Mouse (Mus musculus): Measurements from ENCODE around the gene Gabrg3.

The Gabrg3 gene

DNA sequence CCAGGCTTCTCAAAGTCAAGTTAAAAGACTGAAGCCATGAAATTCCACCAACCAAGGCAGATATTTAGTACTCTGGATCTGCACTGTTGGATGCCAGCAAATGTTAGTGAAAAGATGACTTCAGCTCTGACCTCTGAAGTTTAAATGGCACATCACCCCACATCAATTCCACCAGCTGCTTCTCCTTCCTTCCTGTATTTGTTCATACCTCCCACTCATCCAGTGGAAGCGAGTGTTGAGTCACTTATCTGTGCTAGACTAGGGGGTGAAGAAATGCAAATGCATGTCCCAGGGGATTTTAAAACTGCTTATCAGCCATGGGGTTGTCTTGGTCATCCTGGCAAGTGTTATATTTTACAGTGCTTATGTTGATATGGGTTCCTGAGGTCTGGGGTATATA lies 79.7 kb downstream of the Gabrg3 start:
- DNase-seq: no peak

DNA sequence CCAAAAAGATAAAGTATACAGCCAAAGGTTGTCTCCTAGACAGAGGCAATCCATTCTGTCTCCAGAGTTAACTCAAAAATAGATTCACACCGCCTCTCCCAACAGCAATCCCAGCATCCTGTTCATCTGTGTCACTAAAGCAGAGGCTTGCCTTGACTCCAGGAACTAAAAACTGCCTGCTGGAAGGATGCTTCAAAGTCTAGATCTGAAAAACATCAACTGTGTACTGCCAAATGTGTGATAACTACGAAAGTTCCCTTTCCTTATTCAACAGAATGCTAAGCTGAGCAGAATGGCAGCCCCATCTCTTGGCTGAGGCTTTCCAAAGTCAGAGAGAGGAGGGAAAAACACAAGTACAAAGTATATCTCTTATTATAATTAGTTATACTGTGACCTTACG lies 90.3 kb downstream of the Gabrg3 start:
- DNase-seq: no peak

DNA sequence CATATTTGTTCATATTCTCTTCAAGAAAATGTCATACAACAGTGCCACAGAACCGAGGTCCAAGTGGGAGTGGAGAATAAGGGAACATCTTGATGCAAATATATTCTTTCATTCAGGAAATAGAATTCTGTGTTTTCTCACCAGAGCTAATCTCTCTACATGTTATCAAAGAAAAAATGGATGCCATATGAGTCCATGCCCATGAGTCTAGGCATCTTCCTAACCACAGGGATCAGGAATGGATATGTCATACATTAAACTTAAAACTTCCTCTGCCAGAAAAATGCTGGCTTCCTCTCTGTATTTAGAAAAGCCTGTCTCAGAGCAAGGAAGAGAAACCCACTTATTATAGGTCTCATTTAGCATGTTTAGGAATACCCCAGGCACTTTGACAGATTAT lies 92.9 kb downstream of the Gabrg3 start:
- no peak for DNase-seq

DNA sequence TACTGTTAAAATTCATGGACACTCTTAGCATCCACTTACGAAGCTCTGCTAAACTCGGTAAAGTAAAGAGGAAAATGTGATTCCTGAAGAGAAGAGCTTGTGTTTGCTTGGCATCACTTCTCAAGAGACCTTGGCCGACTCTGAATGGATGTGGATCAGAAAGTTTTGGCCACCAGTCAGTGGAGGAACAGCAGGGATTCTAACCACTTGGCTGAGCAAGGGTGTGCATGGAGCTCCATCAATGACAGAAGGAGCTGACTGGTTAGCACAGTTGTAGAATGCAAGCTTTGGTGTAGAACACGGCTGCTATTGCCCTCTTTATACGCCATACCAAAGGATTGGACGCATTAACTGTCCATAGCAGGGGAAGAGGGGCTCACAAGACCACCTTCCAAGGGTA lies 93.4 kb downstream of the Gabrg3 start:
- DNase-seq: no peak

DNA sequence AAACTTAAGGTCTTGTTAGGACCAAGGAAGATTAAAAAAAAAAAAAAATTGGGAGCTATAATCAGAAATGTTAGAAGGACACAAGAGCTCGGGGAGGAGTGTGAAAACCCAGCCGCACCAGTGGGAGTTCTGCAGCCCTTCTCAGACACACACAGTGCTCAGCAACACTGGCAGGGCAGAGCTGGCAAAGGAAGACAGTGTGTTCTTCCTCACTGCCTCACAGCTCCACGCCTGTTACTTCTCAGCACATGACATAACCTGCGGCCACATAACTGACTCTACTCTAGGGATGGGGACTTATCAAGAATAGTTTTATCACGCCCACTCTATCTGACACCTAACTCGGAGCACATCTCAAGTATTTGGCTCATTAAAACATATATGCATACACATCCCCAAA lies 103.8 kb downstream of the Gabrg3 start:
- DNase-seq: no peak

DNA sequence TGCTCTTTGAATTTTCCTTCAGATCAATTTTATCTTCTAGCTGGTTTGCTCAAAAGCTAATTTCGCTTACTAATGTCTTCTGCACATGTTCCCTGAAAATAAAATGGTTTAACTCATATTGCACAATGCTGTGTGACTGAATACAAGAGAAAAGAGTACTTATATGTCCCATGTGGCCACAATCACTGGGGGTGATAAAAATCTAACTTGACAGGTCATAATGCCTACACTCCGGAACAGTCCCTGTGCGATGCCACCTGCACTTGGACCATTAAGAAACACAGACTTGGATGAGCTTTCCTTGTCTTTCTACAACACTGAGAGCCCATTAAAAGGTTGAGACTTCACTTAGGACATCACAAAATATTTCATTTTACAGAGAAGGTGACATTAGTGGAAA lies 108.1 kb downstream of the Gabrg3 start:
- no peak for DNase-seq

DNA sequence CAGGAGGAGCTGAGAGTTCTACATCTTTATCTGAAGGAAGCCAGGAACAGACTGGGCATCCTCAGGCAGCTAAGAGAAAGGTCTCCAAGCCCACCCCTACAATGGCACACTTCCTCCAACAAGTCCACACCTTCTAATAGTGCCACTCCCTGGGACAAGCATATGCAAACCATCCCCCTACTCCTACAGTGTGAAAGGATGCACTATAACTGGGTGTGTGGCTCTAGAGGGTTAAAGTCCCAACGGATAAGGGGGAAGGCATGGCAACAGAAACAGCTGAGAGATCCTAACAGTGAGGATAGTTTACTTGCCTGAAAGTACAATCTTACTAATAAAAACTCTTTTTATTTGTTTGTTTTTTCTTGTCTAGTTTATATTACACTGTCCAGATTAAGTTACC lies 126.8 kb downstream of the Gabrg3 start:
- no peak for DNase-seq

DNA sequence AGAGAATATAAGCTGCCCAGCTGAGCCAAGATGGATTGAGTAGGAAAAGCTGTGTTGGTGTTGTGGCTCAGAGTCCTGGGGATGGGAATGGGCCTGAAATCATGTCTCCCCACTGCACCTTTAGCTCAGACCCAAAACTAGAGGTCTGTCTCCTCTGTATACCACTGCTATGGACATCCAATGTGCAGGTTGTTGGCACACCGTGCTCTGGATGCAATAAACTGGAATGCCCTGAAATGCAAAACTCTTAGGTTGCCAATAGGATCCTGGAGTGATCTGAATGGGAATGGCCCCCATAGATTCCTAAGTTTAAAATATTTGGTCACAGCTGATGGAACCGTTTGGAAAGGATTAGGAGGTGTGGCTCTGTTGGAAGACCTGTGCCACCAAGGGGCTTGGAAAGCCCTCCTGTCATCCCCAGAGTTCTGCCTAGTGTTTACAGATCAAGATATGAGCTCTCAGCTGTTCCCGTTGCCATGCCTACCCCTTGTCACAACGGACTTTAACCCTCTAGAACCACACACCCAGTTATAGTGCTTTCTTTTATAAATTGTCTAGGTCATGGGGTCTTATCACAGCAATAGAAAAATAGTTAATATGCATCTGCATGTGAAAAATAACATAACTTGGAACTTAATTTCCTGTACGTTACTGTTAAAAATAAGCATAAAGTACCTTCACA lies 128.0 kb downstream of the Gabrg3 start:
- no peak for DNase-seq

DNA sequence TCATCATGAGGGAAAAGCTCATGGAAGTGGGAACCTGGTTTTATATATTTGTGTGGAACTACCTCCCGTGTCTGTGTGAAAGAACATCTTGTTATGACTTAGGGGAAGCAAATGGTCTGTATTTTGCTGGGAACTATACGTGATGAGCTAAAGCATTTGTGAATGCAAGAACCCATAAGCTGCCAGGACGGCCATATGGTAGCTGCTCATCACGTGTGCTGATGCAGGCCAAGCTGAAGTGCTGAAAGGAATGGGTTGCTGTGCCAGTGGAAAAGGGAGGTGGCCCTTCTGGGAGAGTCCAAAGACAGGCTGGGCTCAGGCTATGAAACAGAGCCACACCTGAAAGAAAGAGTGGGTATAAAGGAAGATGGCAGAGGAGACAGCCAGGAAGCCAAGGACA lies 143.0 kb downstream of the Gabrg3 start:
- DNase-seq: no peak

DNA sequence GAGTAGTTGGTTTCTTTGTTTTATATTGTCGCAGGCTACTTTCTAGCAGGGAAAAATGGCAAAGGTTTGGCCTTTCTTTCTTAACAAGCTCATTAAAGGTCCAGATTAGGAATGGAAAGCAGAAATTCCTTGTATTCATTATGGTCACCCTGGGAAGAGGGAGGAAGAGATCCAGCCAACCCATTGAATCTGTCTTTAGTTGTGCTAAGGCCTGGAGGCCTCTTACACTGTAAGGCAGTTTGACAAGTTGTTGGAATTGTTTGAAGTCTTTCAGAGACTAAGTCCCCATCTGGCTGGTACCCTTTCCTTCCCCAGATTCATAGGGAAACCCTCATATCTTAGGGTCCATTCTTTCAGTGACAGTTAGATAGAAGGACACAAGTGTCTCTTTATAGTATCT lies 172.9 kb downstream of the Gabrg3 start:
- no peak for DNase-seq

DNA sequence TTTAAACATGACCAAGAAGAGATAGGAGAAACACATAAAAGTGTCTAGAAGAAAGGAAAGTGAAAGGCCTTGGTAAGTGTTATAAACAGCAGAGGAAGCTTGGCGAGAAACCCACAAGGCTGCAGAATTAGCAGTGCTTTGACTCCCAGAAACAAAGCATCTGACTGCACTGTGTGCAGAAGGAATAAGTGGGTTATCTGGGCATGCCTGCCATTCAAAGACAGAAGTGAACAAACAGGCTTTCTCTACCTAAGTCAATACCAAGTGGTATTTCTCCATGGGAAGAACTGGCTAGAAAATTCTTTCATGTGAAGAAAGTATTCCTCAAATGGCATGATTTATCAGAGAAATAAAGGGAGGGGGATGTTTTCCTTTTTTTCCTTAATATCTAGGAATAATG lies 201.0 kb downstream of the Gabrg3 start:
- no peak for DNase-seq

DNA sequence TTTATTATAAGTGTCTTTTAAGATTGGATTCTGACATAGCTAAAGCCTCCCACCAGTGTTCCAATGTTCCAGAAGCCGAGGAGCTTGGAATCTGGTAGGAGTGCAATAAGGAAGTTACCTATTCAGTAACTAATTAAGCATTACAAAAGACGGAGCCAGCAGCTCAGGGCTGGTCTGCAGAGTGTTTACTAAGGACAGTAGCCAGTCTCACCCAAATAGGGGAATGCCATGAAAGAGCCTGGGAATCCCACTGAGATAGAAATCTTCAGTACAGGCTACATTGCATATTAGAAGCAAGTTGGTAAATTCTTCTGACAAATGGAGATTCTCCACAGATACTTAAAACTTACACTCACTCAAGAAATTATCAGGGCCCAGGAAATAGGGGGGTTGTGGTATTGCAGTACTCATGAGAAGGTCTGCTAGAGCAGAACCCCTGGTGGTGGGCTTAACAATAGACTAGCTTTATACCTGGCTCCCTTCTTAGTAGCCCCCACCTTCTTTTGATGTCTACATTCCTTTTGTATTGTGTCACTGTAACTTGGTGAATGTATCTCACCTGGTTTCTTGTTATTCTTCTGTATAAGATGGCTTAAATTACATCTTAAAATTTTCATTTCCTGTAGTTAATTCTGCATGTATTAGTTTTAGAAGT lies 211.0 kb downstream of the Gabrg3 start:
- peak; percentile 56 for DNase-seq

DNA sequence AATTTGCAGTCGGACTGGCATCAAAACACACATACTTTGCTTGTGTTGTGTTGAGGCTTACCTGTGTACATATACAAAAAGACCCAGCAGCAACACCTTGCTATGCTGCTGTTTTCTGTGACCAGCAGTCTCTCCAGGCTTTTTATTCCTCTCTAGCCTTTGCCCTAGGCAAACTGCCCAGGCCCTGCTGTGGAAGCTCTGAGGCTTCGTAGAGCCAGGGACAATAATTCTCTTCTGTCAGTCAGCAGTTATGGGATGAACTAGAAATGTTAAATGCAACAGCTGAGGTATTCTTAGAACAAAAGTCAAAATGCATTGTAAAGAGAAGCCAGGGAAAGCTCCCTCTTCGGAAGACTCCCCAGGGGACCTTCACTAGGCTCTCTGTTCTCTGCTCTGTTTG lies 220.1 kb downstream of the Gabrg3 start:
- peak; percentile 55 for DNase-seq

DNA sequence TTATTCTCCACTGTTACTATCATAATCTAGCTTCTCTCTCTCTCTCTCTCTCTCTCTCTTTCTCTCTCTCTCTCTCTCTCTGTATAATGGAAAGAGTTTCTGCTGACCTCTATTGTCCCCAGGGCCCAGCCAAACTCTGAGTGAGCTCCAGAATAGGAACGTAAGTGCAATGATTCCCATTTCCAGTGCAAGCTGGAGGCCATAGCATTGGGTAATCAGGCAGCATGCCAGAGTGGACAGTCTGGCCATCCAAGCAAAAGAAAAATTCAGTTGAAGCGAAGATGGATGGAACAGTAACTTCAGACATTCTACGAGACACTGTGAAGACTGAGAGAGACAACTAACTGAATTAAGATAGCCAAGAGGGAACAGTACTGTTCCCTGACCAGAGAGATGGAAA lies 228.8 kb downstream of the Gabrg3 start:
- DNase-seq: no peak

DNA sequence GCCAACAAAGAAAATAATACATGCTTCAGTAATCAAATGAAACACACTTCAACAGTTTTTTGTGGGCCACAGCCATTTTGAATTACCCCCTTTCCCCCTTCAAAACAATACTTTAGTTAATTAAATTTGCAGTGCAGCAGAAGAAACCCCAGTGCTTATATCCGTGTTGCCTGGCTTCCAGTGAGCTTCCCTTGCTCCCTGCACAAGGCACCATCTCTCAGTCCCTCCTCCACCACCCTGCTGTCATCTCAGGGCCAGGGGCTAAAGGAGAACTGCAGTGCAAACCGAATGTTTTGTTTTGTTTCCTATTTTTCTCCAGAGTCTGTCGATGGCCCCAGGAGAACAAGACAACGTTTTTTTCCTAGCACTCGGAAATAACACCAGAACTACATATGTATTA lies 233.2 kb downstream of the Gabrg3 start:
- DNase-seq: no peak

DNA sequence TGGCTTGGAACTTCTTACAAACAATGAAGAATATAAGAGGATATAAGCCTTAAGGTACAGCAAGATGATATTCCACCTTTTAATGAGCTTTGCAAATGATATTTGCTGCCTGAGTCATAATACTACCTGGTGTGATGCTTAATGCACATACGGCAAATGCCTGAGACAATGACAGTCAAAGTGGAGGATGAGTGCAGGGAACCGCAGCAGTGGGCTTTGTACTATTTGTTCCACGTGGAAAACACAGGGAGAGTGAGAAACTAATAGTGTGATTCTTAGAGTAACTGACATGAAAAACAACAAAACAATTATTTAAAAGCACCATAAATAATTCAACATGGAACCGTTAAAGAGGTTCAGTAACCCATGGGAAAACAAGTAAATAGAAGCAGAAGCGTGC lies 236.2 kb downstream of the Gabrg3 start:
- DNase-seq: no peak

DNA sequence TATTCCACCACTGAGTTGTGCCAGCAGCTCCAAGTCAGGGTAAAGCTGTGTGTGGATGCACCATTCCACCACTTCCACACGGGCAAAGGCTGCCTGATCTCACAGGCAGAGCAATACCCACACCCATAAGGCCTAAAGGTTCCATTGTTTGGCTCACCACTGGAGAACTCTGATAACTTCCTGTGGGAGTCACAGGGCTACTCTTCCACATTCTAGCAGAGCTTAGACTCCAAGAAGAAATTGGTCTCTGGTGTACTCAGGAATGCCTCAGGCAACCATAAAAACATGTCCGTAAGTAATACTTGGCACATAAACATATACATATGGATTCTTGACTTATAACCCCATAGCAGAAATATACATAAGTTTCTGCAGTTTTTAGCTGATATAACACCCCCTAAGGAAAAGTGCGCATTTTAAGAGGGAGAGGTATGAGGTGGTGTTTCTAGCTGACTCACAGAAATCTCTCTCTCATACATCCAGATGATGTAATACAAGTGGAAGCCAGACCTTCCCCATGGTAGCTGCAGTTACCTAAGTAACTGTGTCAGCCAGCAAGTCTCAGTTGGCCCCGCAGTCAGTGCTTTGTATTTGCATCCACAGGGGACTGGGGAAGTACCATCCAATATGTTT lies 248.8 kb downstream of the Gabrg3 start:
- DNase-seq: no peak

DNA sequence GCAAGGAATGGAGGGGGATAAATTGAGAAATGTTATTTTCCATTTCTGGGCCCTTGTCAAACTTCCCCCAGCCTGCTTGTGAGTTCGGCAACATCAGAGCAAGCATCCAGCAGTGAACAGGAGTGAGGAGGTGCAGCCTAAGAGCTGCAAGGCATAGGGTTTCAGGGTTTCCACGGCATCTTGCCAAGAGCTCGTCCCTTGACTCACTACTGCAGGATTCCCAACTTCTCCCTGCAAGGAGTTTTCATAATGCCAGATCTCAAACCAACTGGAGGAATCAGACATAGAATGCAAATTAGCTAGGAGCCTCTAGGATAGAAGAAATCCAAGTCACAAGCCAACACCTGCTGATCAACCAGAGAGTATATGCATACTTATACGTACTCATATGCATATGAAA lies 254.0 kb downstream of the Gabrg3 start:
- no peak for DNase-seq

DNA sequence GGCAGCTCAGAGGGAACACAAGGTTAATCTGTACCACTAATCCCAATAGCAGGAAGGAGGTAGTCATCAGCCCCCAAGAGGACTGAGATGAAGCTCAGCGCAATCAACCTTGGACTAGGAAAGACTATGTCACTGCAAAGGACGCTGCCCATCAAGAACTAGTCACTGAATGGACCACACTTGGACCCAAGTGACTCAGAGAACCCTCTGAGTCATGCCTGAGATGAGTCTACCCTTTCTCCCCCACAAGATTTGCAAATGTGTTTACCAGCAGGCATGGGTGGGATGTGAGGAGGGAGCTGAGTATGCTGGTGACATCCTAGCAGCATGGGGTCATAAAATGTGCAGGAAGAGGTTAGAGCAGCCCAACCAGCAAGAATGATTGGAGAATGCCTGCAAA lies 254.5 kb downstream of the Gabrg3 start:
- no peak for DNase-seq

DNA sequence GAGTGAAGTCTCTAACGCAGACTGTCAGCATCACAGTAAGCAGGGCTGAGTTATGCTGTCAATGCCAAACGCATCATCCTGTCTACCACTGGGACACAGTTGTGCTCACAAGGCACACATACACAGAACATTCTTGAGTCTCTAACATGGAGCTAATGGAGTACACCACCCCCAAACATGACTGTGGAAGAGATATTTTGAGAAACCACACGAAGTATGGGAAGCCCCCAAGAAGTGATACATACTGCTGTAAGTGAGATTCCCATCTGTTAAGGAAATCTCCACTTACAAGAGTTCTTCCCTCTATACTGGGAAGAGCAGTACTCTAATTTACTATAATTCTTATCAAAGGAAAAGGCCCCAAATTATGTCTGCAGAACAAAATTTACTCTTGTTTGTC lies 286.9 kb downstream of the Gabrg3 start:
- DNase-seq: no peak

DNA sequence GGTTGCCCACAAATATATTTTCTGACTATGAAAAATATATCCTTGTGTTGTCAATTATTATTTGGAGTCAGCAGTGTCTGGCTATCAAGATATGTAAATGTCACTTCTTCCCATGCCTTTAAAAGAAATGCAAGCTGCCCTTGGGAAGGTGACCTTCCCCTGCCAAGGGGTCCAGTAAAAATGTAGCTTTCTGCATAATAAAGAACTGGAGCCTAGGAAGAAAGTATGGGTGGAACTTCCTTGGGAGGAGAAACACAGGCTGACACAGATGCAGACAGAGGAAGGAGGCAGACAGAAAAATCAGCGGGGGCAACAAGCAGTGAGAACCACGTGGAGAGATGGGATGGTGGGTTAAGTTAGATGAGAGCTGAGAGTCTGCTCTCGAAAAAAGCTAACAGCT lies 304.9 kb downstream of the Gabrg3 start:
- no peak for DNase-seq

DNA sequence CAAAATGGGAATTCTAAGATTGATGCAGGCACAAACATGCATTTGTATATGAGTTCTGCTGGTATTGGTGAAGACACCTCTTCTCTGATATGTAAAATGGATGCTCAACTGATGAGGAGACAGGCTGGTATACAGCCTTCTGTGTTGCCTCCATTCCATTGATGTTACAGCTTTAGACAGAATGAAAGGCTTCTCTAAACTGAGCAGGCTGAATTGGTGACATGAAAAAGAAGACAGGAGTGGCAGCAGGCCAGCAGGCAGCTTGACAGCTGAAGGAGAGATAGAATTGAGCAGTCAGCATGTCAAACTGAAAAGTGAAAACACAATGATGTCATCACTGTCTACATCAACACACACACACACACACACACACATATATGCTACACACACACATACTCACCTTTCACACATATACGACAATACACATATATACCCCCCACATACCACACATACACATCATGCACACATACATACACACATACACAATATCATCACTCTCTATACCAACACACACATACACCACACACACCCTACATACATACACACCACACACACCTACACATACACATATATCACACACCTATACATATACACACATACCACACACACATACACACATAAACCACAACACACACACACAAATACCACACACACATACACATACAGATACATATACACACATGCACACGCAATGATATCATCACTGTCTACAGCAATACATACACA lies 315.4 kb downstream of the Gabrg3 start:
- DNase-seq: no peak

DNA sequence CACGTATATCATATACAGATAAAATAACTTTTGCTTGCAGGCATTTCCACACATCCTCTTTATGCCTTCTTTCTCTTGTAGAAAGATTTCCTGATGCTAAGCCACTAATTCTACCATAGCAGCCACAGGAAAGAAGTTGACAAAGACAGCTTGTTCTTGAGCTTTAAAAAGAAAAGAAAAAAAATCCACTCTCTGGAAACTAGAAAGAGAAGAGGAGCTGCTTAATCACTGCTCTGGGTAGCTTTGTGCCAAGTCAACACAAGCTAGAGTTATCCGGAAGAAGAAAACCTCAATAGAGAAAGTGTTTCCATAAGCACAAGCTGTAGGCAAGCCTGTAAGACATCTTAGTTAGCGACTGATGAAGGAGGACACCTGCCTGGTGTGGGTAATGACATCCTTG lies 321.6 kb downstream of the Gabrg3 start:
- DNase-seq: no peak
